Mouse (Mus musculus): ENCODE measurements at regions not wholly inside any gene's neighbourhood (a gene's known extent, or its start where the extent isn't known, plus 50 kb on each side); places are given as distances from the start of the nearest gene placed in this dataset.

DNA sequence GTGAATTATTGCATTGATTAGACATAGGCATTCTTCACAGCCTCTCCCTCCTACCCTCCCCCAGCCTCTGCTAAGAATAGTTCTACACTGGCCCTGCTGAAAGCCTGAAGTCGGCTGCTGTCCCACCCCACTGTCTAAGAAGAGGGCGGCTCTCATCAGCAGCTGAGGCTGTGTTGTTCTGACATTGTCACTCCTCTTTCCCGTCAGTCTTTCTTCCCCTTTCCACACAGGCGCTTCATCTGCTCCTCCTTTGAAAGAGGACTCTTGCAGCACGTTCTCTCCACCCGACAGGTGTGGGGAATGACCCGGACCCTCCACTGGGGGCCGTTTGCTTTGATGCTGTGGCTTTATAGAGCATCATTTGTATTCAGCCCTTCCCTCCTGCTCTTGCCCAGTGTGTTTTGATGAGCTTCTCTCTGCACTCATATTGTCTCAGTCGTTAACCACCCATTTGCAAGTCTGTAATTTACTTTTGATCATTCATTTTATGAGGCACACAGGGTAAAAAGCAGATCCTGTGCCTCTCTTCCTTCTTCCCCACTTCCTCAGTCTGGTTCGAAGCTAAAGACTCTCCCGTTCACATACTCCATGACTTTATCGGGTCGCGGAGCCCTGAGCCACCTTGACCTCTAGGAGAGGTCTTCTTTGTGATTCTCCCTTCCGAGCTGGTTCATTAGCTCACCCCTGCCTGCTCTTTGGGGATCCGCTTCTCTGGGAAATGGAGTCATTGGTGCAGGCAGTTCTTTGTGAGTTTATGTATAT is 142.2 kb upstream of the Snx19 start:
- no peak overlapping the region for H3K27ac ChIP-seq (ENCODE audit: low read depth, low read length)
- H3K9ac ChIP-seq (ENCODE audit: low read depth, low read length) = no peak overlapping the region

DNA sequence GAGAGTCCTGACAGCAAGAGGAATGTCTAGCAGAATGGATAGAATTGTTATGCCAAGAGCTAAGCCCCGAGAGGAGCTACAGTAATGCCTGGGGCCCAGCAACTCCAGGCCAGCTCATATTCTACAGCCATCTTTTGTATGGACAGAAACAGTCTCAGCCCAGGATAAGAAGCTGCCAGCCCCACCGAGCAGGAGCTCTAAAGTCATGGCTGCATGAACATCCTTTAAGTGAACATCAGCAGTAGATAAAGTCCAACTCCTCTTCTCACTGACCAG is 141.6 kb upstream of the Snx19 start:
- no peak for ATAC-seq (ENCODE audit: low FRiP score, low TSS enrichment)
- H3K27me3 ChIP-seq (ENCODE audit: control insufficient read depth, insufficient read depth, low read length) = no peaks in the 10 kb centered on the region
- H3K4me1 ChIP-seq (ENCODE audit: control insufficient read depth, insufficient read depth, low read length) = no peaks in the 10 kb centered on the region
- H3K4me2 ChIP-seq (replicated peaks; ENCODE audit: low read depth, low read length) = no peak overlapping the region
- no peak overlapping the region for H3K9ac ChIP-seq (ENCODE audit: low read depth, low read length)
- H3K27ac ChIP-seq (ENCODE audit: low read depth, low read length) = no peak overlapping the region
- no peaks in the 10 kb centered on the region for H3K9me3 ChIP-seq (ENCODE audit: control insufficient read depth, low read length)
- no peak overlapping the region for H3K4me3 ChIP-seq (ENCODE audit: low read length)
- WGBS = 47% methylated on average over 2 of the region's 2 CpGs
- no peaks in the 10 kb centered on the region for H3K36me3 ChIP-seq (ENCODE audit: control insufficient read depth, insufficient read depth, low read length)

More for the DNA sequence above, 142.2 kb upstream of the Snx19 start:
- no peaks in the 10 kb centered on the region for H3K4me1 ChIP-seq (ENCODE audit: control insufficient read depth, insufficient read depth, low read length)
- H3K27me3 ChIP-seq (ENCODE audit: control insufficient read depth, insufficient read depth, low read length) = no peaks in the 10 kb centered on the region
- no peaks in the 10 kb centered on the region for H3K9me3 ChIP-seq (ENCODE audit: control insufficient read depth, low read length)
- no peak overlapping the region for H3K4me2 ChIP-seq (replicated peaks; ENCODE audit: low read depth, low read length)
- no peak for ATAC-seq (ENCODE audit: low FRiP score, low TSS enrichment)
- no peak overlapping the region for H3K4me3 ChIP-seq (ENCODE audit: low read length)
- WGBS = 12% methylated on average over 16 of the region's 16 CpGs
- no peaks in the 10 kb centered on the region for H3K36me3 ChIP-seq (ENCODE audit: control insufficient read depth, insufficient read depth, low read length)

DNA sequence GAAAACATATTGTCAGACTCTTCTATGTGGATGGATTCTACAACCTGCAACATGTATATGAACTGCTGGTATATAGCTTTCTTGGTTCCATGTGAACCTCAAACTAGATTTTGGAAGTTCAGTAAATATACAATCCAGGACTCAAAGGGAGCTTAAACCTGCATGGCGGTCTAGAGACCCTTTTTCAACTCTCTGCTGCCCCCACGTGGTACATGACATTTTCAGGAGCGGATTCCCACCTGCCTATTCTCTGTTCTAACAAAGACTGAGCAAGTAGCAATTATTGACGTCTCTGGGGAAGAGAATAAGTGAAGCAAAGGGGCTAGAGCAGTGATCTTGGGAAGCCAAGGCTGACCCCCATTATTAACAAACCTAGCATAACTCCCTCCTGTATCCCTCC is 127.1 kb upstream of the Snx19 start:
- Histone ChIP-seq H3K4me3 (ENCODE audit: low read length) (no peak overlapping the region), H3K27me3 (ENCODE audit: control insufficient read depth, insufficient read depth, low read length) (no peaks in the 10 kb centered on the region), H3K36me3 (ENCODE audit: control insufficient read depth, insufficient read depth, low read length) (no peaks in the 10 kb centered on the region), H3K9me3 (ENCODE audit: control insufficient read depth, low read length) (no peaks in the 10 kb centered on the region), H3K27ac (ENCODE audit: low read depth, low read length) (no peak overlapping the region), H3K4me1 (ENCODE audit: control insufficient read depth, insufficient read depth, low read length) (no peaks in the 10 kb centered on the region), H3K9ac (ENCODE audit: low read depth, low read length) (no peak overlapping the region), H3K4me2 (replicated peaks; ENCODE audit: low read depth, low read length) (no peak overlapping the region)
- 20% methylated on average over 4 of the region's 4 CpGs for WGBS
- no peak for ATAC-seq (ENCODE audit: low FRiP score, low TSS enrichment)

DNA sequence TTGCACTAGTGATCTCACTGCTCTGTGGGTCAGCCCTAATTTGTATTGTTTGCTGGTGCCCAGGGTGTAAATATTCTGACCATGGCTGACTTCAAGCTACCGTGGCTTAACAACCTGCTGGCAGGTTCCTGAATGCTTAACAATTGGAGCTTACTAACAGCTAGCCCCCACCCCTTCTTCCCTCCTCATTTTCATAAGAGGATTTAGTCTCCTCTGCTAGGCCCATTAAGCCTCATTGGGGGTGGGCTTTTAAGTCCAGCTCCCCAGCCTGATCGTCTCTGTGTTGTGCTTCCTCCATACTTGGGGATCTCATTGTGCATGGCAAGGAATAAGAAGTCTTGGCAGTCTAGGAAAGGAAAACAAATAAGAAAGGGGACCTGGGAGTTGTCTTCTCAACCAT is 118.6 kb upstream of the Snx19 start:
- Histone ChIP-seq H3K4me1 (ENCODE audit: control insufficient read depth, insufficient read depth, low read length) (no peaks in the 10 kb centered on the region), H3K27ac (ENCODE audit: low read depth, low read length) (no peak overlapping the region), H3K27me3 (ENCODE audit: control insufficient read depth, insufficient read depth, low read length) (no peaks in the 10 kb centered on the region), H3K4me2 (replicated peaks; ENCODE audit: low read depth, low read length) (no peak overlapping the region), H3K9ac (ENCODE audit: low read depth, low read length) (no peak overlapping the region), H3K36me3 (ENCODE audit: control insufficient read depth, insufficient read depth, low read length) (no peaks in the 10 kb centered on the region), H3K9me3 (ENCODE audit: control insufficient read depth, low read length) (no peaks in the 10 kb centered on the region), H3K4me3 (ENCODE audit: low read length) (no peak overlapping the region)
- no peak for ATAC-seq (ENCODE audit: low FRiP score, low TSS enrichment)
- WGBS = 23% methylated on average over 2 of the region's 2 CpGs

GRCm38 (mm10) chr9:30313360-30313759 is 113.5 kb upstream of the Snx19 start:
- WGBS = 78% methylated on average over 1 of the region's 1 CpGs
- Histone ChIP-seq H3K36me3 (ENCODE audit: control insufficient read depth, insufficient read depth, low read length) (no peaks in the 10 kb centered on the region), H3K27ac (ENCODE audit: low read depth, low read length) (no peak overlapping the region), H3K9ac (ENCODE audit: low read depth, low read length) (no peak overlapping the region), H3K4me1 (ENCODE audit: control insufficient read depth, insufficient read depth, low read length) (peaks cover 6% of the 10 kb centered on the region; the same call in 1 of the 2 replicates), H3K4me2 (replicated peaks; ENCODE audit: low read depth, low read length) (no peak overlapping the region), H3K4me3 (ENCODE audit: low read length) (no peak overlapping the region), H3K9me3 (ENCODE audit: control insufficient read depth, low read length) (no peaks in the 10 kb centered on the region), H3K27me3 (ENCODE audit: control insufficient read depth, insufficient read depth, low read length) (no peaks in the 10 kb centered on the region)
- no peak for ATAC-seq (ENCODE audit: low FRiP score, low TSS enrichment)

DNA sequence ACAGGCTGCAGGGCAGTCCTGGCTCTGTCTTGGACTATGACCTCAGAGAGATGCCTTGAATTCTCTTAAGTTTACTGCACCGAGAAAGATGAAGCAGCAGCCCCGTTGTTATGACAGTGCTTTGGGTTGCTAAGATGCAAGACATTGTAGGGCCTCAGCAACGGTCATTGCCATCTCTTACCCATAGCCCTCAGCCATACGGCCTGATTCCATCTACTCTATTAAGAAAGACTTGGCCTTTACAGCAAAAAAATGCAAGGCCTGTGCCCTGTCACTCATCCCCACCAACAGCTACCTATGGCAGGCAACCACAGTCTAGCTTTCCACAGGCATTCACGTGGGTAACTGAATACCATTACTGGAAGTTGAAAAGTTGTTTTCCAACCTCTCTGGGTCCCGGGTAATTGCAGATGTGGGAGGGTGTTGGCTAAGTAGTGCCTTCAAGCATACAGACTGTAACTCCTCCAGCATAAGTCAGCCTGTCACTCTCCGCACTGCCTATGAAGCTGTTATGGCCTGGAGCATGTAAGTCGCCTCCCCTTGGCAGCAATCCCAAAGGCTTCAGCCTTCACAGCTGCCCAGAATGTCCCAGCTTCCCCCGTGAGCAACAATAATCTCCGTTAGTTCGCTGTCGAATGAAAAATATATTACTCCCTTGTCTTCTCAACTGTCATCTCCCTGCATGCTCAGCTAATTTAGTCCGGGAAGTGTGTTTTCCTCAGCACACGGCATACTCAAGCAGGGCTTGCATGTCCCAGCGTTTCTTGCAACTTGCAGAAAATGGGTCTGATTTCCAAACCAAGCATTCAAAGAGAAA is 112.3 kb upstream of the Snx19 start:
- no peaks in the 10 kb centered on the region for H3K9me3 ChIP-seq (ENCODE audit: control insufficient read depth, low read length)
- WGBS = 43% methylated on average over 15 of the region's 15 CpGs
- H3K4me1 ChIP-seq (ENCODE audit: control insufficient read depth, insufficient read depth, low read length) = peaks cover 6% of the 10 kb centered on the region; the same call in 1 of the 2 replicates
- H3K36me3 ChIP-seq (ENCODE audit: control insufficient read depth, insufficient read depth, low read length) = no peaks in the 10 kb centered on the region
- H3K27me3 ChIP-seq (ENCODE audit: control insufficient read depth, insufficient read depth, low read length) = no peaks in the 10 kb centered on the region
- H3K9ac ChIP-seq (ENCODE audit: low read depth, low read length) = no peak overlapping the region
- ATAC-seq (ENCODE audit: low FRiP score, low TSS enrichment) = peak; percentile 88
- no peak overlapping the region for H3K4me3 ChIP-seq (ENCODE audit: low read length)
- peak overlapping the region; percentile 8 for H3K4me2 ChIP-seq (replicated peaks; ENCODE audit: low read depth, low read length)
- peak overlapping the region; percentile 57 for H3K27ac ChIP-seq (ENCODE audit: low read depth, low read length)

- no peaks in the 10 kb centered on the region for H3K9me3 ChIP-seq (ENCODE audit: control insufficient read depth, low read length)
- 34% methylated on average over 6 of the region's 6 CpGs for WGBS
- ATAC-seq (ENCODE audit: low FRiP score, low TSS enrichment) = no peak
These were observed 111.7 kb upstream of the Snx19 start for GRCm38 (mm10) chr9:30315172-30315644.

DNA sequence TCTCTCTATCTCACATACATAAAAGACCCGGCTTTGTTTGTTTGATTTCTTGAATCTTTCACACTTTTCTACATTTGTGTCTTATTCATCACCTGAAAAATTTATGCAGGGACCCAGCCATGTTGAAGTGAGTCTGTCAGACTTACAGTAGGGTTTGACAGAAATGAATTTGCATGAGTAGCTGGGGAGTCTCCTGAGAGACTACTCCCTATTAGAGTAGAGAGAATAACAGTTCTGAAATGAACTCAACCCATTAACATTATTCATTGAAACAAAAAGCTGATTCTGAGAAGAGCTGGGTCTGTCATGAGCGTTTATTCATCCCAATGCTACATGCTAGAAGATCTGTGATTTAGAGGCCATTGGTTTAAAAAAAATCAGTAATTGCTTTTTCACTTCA is 82.0 kb upstream of the Snx19 start:
- no peak for ATAC-seq (ENCODE audit: low FRiP score, low TSS enrichment)
- WGBS = 83% methylated on average over 2 of the region's 2 CpGs
- H3K27me3 ChIP-seq (ENCODE audit: control insufficient read depth, insufficient read depth, low read length) = no peaks in the 10 kb centered on the region

More at GRCm38 (mm10) chr9:30315172-30315644, 111.7 kb upstream of the Snx19 start:
- H3K4me2 ChIP-seq (replicated peaks; ENCODE audit: low read depth, low read length) = no peak overlapping the region; the same call in none of the 2 replicates
- H3K36me3 ChIP-seq (ENCODE audit: control insufficient read depth, insufficient read depth, low read length) = no peaks in the 10 kb centered on the region
- no peak overlapping the region for H3K9ac ChIP-seq (ENCODE audit: low read depth, low read length)
- H3K27ac ChIP-seq (ENCODE audit: low read depth, low read length) = peak overlapping the region; percentile 57
- H3K27me3 ChIP-seq (ENCODE audit: control insufficient read depth, insufficient read depth, low read length) = no peaks in the 10 kb centered on the region
- H3K4me3 ChIP-seq (ENCODE audit: low read length) = no peak overlapping the region
- peaks cover 6% of the 10 kb centered on the region; the same call in 1 of the 2 replicates for H3K4me1 ChIP-seq (ENCODE audit: control insufficient read depth, insufficient read depth, low read length)

DNA sequence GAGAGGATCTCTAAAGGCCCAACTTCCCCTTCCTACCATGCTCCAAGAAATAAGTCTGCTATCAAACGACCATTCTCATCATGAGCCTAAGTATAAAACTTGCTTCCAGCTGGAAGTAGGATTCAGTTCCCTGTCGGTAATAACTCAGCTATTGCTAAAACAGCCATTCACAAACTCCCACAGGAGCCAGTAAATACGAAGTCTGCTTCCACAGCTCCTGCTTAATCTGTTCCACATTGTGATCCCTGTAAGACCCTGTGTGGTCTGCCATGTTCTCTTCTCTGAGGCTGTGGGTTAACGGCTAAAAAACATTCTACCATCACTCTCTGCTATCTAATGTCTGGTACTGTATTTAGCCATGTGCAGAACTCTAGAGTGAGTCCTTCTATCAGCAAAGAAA is 72.9 kb upstream of the Snx19 start:
- no peak overlapping the region for H3K4me3 ChIP-seq (ENCODE audit: low read length)
- H3K36me3 ChIP-seq (ENCODE audit: control insufficient read depth, insufficient read depth, low read length) = no peaks in the 10 kb centered on the region
- no peaks in the 10 kb centered on the region for H3K4me1 ChIP-seq (ENCODE audit: control insufficient read depth, insufficient read depth, low read length)
- no peak overlapping the region for H3K27ac ChIP-seq (ENCODE audit: low read depth, low read length)
- H3K9ac ChIP-seq (ENCODE audit: low read depth, low read length) = no peak overlapping the region
- no peak for ATAC-seq (ENCODE audit: low FRiP score, low TSS enrichment)
- no peaks in the 10 kb centered on the region for H3K9me3 ChIP-seq (ENCODE audit: control insufficient read depth, low read length)
- no peak overlapping the region for H3K4me2 ChIP-seq (replicated peaks; ENCODE audit: low read depth, low read length)
- H3K27me3 ChIP-seq (ENCODE audit: control insufficient read depth, insufficient read depth, low read length) = no peaks in the 10 kb centered on the region
- 64% methylated on average over 4 of the region's 4 CpGs for WGBS

More for the DNA sequence above, 82.0 kb upstream of the Snx19 start:
- Histone ChIP-seq H3K4me1 (ENCODE audit: control insufficient read depth, insufficient read depth, low read length) (no peaks in the 10 kb centered on the region), H3K4me3 (ENCODE audit: low read length) (no peak overlapping the region), H3K9ac (ENCODE audit: low read depth, low read length) (no peak overlapping the region), H3K27ac (ENCODE audit: low read depth, low read length) (no peak overlapping the region), H3K4me2 (replicated peaks; ENCODE audit: low read depth, low read length) (no peak overlapping the region), H3K36me3 (ENCODE audit: control insufficient read depth, insufficient read depth, low read length) (no peaks in the 10 kb centered on the region), H3K9me3 (ENCODE audit: control insufficient read depth, low read length) (no peaks in the 10 kb centered on the region)

Measured in kidney, embryonic 14.5 days (tissue).